Mouse (Mus musculus): ENCODE data around the gene AA986860.

Gene AA986860

DNA sequence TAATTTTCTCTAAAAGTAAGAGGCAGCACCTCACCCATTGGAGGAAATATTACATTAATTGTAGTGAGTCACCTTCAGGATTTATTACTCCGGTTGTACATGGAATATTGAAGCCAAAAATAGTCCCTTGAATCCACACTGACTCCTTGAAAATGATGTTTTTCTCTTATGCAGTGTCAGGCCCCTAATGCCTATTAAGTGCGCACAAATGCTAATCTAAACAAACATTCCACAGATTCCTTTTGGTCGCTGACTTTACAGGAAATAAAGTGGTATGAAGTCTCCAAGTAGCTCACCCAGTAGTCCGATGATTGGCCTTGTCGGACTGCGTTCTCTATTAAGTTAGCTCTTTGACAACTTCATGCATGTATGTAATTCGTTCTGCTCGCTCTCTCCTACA, 3.1 kb downstream of the AA986860 start:
- DNase-seq (ENCODE audit: low spot score in 2 of 2), result no peak

- peak in 1 of 2 experiments; percentile 61 for DNase-seq (ENCODE audit: low spot score in 2 of 2)
Measured at GRCm38 (mm10) chr1:130737411-130737881, 5.7 kb downstream of the AA986860 start.

DNA sequence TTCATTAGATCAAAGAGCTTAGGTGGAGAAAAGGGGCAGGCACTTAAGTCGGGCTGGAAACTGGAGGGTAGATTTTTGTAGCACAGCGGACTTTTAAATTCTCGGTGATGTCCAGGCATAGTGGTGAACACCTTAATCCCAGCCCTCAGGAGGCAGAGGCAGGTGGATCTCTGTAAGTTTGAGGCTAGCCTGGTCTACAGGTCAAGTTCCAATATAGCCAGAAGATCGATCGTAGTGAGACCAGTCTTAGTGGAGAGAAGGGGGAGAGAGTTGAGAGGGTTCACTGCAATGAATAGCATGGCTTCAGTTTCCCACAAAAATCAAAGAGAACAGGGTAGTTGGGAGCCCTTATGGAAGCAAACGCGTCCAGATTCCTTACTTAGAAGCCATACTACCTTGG, 6.1 kb downstream of the AA986860 start:
- DNase-seq (ENCODE audit: low spot score in 2 of 2), result no peak

GRCm38 (mm10) chr1:130738551-130739106, 6.9 kb downstream of the AA986860 start:
- peak in 1 of 2 experiments; percentile 50 for DNase-seq (ENCODE audit: low spot score in 2 of 2)

DNA sequence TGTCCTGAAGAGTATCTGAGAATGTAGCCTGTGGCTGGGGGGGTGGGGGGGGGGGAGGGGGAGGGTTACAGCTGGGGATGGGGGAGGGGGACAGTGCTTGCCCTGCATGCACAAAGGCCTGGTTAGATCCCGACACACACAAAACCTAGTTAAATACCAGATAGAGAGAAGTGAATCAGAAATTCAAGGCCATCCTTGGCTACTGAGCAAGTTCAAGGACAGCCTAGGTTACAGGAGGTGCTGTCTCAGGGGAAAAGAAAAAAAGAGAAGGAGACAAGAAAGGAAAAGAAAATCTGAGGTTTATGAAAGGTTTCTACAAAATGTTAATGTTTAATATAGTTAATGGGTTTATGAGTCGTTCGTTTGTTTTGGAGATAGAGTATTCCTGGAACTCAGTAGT, 7.9 kb downstream of the AA986860 start:
- DNase-seq (ENCODE audit: low spot score in 2 of 2), result peak in 1 of 2 experiments; percentile 15

- DNase-seq (ENCODE audit: low spot score in 2 of 2), result peak; percentile 37 to 72
Measured at GRCm38 (mm10) chr1:130740227-130740648, 8.5 kb downstream of the AA986860 start.

DNA sequence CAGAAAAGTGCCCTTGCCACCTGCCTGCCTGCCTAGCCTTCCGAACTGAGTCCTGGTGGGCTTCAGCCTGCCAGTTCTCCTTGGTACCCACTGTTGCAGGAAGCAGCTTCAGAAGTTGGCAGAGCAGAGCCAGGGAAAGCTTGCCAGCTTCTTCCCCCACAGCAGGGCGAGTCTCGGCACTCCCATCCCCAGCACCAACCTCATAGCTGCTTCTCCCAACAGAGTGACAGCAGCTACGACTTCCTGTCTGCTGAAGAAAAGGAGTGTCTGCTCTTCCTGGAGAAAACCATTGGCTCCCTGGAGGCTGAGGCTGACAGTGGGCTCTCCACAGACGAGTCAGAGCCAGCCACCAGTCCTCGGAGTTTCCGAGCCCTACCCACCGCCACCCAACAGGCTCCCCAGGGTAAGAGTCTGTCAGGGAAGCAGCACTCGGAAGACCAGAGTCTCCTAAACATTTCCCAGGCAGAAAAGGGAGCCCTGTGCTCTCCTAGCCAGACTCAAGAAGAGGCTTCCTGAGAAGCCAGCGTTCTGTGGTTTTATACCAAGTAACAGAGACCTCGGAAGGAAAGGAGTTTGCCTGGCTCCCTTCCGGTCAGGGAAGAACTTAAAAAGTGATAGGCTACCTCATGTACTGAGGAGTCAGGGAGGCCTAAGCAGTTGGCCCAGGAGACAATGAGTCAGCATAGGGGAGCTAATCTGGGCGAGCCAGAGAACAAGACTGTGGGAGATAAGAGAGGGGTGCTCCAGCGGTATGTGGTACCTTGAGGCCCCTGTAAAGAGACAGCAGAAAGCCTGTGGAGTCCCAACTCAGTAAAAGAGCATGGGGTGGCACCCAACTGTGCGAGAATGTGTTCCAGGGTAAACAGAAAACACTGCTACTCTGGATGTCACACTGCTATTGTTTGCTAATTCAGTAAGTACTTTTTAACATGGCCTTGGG, 9.3 kb downstream of the AA986860 start:
- DNase-seq (ENCODE audit: low spot score in 2 of 2), result peak; percentile 79 to 80

DNA sequence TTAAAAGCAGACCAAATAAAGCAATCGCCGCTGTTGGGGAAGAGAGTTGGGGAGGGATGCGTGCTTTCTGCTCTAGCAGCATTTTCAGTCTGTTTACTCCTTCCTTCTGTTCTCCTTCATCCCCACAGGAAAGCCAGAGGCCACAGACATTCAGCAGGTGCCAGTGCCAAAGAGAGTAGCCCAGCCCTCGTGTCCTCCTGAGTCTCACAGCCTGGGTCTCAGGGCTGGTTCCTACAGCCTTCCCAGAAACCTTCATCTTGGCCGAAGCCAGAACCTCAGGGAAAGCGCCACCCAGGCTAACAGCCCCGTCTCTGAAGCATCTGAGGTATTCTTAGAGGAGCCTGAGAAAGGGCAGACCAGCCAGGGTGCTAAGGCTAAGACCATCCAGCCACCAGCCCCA, 10.4 kb downstream of the AA986860 start:
- DNase-seq (ENCODE audit: low spot score in 2 of 2), result peak in 1 of 2 experiments; percentile 60

- no peak for DNase-seq (ENCODE audit: low spot score in 2 of 2)
Measured at GRCm38 (mm10) chr1:130743775-130744174, 12.0 kb downstream of the AA986860 start.

GRCm38 (mm10) chr1:130744217-130744616, 12.4 kb downstream of the AA986860 start:
- peak in 1 of 2 experiments; percentile 61 for DNase-seq (ENCODE audit: low spot score in 2 of 2)

DNA sequence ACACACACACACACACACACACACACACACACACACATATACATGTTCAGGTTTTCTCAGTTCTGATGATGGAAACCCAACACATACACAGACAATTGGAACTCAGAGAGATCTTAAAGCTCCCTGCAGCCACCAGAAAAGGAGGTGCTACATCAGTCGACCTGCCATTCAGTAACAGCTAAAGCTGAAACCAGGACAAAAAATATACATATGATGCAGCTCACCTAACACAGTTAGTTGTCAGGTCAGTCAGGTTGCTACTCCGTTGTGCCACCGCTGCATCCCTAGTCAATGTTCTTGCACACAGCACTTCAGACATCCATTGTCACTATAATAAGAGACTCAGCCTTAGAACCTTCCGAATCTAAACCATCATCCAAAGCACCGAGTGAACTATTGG, 13.2 kb downstream of the AA986860 start:
- peak in 1 of 2 experiments; percentile 51 for DNase-seq (ENCODE audit: low spot score in 2 of 2)

GRCm38 (mm10) chr1:130745591-130745990, 13.8 kb downstream of the AA986860 start:
- peak in 1 of 2 experiments; percentile 52 for DNase-seq (ENCODE audit: low spot score in 2 of 2)

GRCm38 (mm10) chr1:130746819-130747218, 15.0 kb downstream of the AA986860 start:
- no peak for DNase-seq (ENCODE audit: low spot score in 2 of 2)

- DNase-seq (ENCODE audit: low spot score in 2 of 2), result no peak
Measured at GRCm38 (mm10) chr1:130759689-130760088, 27.9 kb downstream of the AA986860 start.

- no peak for DNase-seq (ENCODE audit: low spot score in 2 of 2)
Measured at GRCm38 (mm10) chr1:130761597-130761996, 29.8 kb downstream of the AA986860 start.

DNA sequence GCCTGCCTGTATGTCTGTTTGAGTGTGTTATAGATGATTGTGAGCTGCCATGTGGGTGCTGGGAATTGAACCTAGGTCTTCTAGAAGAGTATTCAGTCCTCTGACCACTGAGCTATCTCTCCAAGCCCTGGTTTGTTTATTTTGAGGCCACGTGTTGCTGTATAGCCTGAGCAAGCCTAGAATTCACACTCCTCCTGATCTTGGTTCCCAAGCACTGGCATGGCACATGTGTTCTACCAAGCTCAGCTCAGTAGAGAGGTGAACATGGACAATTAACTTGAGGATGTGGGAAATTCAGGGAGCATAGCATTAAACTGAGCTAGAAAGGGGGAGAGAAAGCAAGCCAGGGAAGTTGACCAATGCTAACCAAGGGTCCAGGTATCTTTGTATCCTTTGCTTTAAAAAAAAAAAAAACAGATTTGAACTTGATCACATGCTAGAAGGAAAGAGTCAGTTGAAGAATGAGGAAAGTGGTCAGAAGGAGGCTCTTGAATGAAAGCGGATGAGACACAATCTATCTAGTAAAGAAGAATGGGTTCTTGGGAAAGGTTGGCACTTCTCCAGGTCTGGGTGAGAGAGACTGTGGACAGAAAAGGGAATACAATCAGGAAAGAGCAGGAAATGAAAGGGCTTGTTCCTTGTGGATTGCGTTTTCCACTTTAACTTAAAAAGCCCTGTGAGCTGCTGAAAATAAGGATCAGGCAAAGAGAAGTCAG, 30.4 kb downstream of the AA986860 start:
- DNase-seq (ENCODE audit: low spot score in 2 of 2), result no peak

DNA sequence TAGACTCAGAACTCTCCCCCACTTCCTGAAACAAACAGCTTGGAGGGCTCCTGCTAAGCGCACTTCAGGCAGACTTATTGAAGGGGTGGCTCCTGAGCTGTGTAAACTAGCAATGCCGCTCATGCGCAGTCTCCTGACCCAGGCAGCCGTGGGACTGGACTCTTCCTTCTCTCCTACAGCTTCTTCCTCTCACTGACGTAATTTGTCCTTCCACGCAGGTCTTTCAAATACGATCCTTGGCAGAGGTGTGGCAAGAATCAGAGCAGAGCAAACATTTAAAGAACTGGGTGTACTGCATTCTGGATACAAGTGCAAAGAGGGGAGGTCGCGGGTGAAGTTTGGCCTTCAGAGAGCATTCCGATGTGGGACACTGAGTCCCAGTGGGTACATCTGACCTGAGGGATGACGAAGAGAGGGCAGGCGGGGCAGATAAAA, 32.3 kb downstream of the AA986860 start:
- DNase-seq (ENCODE audit: low spot score in 2 of 2), result no peak

- DNase-seq (ENCODE audit: low spot score in 2 of 2), result no peak
Measured at GRCm38 (mm10) chr1:130767066-130767465, 35.3 kb downstream of the AA986860 start.

DNA sequence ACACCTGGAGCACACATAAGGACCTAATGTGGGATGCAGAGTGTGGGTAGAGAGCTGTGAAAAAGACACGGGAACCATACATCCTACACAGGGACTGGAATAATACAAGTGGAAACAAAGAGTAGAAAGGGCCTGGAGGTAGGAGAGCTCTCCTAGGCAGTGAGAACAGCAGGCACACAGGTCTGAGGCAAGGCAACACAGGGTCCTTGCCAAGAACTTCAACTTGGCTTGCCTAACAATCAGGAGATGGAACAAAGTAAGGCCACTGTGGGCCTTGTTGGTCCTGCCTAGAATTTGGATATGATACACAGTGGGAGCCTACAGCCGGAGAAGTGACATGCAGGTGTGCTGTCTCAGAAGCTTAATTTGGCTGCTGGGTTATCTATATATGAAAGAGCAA, 38.1 kb downstream of the AA986860 start:
- no peak for DNase-seq (ENCODE audit: low spot score in 2 of 2)

GRCm38 (mm10) chr1:130770487-130770886, 38.7 kb downstream of the AA986860 start:
- DNase-seq (ENCODE audit: low spot score in 2 of 2), result no peak

- DNase-seq (ENCODE audit: low spot score in 2 of 2), result no peak
Measured at GRCm38 (mm10) chr1:130770981-130771494, 39.3 kb downstream of the AA986860 start.

DNA sequence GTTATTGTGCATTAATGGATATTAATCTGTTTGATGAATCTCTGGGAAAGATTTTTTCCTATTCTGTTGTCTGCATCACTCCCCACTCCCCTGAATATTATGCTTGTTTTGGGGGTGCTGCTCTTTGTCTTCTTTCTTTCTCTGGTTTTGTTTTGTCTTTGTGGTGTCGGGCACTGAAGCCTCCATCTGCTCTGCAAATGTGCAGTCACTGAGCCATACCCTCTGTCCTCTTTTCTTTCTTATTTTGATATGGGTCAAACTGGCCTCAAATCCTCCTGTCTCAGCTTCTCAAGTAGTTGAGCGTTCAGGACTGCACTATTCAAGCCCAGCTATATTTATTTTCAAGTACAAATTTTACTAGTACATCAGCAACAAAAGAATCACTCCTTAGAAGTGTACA, 43.5 kb downstream of the AA986860 start:
- DNase-seq (ENCODE audit: low spot score in 2 of 2), result no peak
